Mouse (Mus musculus) bone marrow, adult 2 months (tissue): ENCODE results near the gene Gm44973. TPM values are rescaled to one million over a fixed set of nuclear protein-coding genes. Genes with fewer than 3 reads are reported as not detected.
"Not testable (repeated sequence)": the region's sequence is repeated elsewhere in the genome, so short reads cannot be mapped to it uniquely, and the experiment has no call there.

ENCODE experiments used
- H3K27ac ChIP-seq: fragments of 200-500 bp; 2 replicates; pipeline ENCODE4 v1.5.1; 2012; ENCODE audit warnings: low read depth, mild to moderate bottlenecking, control low read depth, inconsistent platforms, low read length; ENCODE audit not compliant: control insufficient read depth, poor library complexity, insufficient read depth
- H3K4me1 ChIP-seq: fragments of 200-500 bp; 2 replicates; pipeline ENCODE4 v1.6.1; 2011; ENCODE audit warnings: low read length; ENCODE audit not compliant: control insufficient read depth, insufficient read depth
- H3K4me3 ChIP-seq: fragments of 200-500 bp; replicated peaks from 2 replicates; pipeline ENCODE3; 2011; ENCODE audit warnings: mild to moderate bottlenecking, low read depth, low read length, control low read depth; ENCODE audit not compliant: control insufficient read depth
- CTCF ChIP-seq: fragments of 200-500 bp; IDR thresholded peaks from 2 replicates; pipeline ENCODE4 v1.5.1; 2011; ENCODE audit warnings: low read length, control low read depth; ENCODE audit not compliant: control insufficient read depth, insufficient read depth
- POLR2A ChIP-seq: fragments of 200-500 bp; IDR thresholded peaks from 2 replicates; pipeline ENCODE4 v1.6.1; 2011; ENCODE audit warnings: low read depth, mild to moderate bottlenecking, control low read depth, low read length, borderline replicate concordance; ENCODE audit not compliant: control insufficient read depth
- WGBS: fragments of 180-500 bp; shearing (Covaris S2); methylation state at CpG from one replicate; pipeline ENCODE4 v1.1.7; 2018; 5-methylcytosine and 5-hydroxymethylcytosine counted together
- polyA plus RNA-seq: library from polyadenylated mRNA; stranded (reverse); fragments of >200 nt; gene quantifications from 2 replicates; pipeline ENCODE4 v1.2.4, GENCODE M21; 2011; ENCODE audit warnings: low replicate concordance; ENCODE audit not compliant: missing spikeins, insufficient read depth, insufficient read length

The Gm44973 gene
- polyA plus RNA-seq, 1 experiment, result not detected

DNA sequence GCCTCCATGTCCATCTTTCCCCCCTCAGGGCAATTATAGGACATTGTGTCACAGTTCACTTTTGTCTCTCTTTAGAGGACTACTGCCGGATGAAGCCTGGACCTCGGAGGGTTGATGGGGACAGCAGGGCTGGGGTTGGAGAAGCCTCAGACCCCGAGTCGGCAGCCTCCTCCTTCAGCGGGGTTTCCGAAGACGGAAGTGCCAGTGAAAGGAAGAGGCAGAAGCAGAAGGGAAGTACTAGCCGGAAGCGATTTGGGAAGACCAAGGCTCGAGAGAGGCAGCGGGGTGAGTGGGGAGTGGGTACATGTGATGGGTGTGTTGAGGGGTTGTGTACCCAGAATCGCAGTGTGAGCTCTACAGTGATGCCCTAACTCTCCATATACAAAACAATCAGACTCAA, 44.1 kb downstream of the Gm44973 start:
- TF ChIP-seq CTCF, result no peak
- no peak for TF ChIP-seq POLR2A
- 82% methylated on average over 12 of the region's 12 CpGs for WGBS
- Histone ChIP-seq H3K27ac (no peak overlapping the region), H3K4me3 (no peak overlapping the region), H3K4me1 (no peaks in the 10 kb centered on the region; the same call in 1 of the 2 replicates)

DNA sequence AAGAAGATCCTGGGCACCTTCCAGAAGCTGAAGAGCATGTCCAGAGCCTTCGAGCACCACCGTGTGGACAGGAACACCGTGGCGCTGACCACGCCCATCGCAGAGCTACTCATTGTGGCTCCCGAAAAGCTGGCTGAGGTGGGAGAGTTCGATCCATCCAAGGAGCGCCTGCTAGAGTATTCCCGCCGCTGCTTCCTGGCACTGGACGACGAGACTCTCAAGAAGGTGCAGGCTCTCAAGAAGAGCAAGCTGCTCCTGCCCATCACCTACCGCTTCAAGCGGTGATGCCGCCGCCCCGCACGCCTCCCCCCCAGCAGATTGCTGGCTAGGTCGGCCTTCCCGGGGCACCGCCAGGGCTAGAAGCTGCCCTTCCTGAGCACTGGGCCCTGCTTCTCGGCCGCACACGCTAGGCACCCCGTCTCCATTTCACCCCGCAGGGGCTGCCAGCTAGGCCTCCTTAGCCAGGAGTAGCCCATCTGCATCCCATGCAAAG, 45.0 kb downstream of the Gm44973 start:
- peak overlapping the region; percentile 54 for H3K4me3 ChIP-seq
- 2% methylated on average over 27 of the region's 27 CpGs for WGBS
- 0 out of 2 replicates have a peak overlapping the region, but pooled peaks have one; percentile 8 for H3K27ac ChIP-seq
- no peaks in the 10 kb centered on the region; the same call in 1 of the 2 replicates for H3K4me1 ChIP-seq
- no peak for TF ChIP-seq POLR2A
- peak; percentile 91 for TF ChIP-seq CTCF

DNA sequence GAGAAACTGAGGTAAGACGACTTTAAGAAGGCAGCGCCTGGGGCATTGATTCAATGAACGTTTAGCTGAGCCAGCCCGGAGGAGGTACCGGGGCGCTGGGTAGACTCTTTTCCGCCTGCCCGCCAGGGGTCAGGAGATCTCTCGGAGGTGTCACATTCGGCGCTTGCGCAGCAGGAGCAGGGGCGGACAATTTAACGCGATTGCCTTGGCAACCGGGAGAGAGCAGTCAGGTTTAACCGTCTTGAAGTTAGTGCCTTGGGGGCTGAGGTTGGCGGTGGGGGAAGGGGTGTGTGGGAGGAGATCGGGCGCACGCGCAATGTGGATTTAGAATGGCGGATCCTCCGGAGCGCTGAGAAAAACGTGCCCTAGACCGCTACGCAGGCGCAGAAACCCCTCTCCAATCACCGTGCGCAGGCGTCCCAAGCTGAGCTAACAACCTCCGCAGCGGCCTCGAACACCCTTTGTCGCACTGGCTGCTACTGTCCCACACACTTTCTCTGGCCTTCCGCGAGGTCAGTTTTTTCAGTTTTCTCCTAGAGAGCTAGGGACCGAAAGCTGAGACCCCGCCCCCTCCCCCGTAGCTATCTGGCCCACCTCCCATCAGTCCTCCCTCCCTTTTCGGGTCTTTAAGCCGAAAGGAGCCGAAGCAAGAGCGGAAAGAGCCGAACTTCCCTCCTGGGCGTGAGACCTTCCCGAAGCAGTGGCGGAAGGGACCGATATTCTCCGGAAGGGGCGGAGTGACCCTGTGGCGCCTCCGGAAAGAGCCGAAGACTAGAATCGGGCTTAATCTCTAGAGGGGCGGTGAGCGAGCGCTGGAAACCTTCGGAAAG, 45.9 kb downstream of the Gm44973 start:
- H3K4me1 ChIP-seq, result no peaks in the 10 kb centered on the region; the same call in 1 of the 2 replicates
- H3K27ac ChIP-seq, result peak overlapping the region; percentile 98
- H3K4me3 ChIP-seq, result peak overlapping the region; percentile 91
- TF ChIP-seq CTCF (peak; percentile 78), POLR2A (peak; percentile 47; the same call in 1 of the 2 replicates)
- under 1% methylated on average over 60 of the region's 60 CpGs for WGBS

- TF ChIP-seq POLR2A, result peak; percentile 72; the same call in 1 of the 2 replicates
- no peak for TF ChIP-seq CTCF
- H3K4me1 ChIP-seq, result no peaks in the 10 kb centered on the region; the same call in 1 of the 2 replicates
- H3K27ac ChIP-seq, result peak within 1 kb of the TSS; percentile 98
- under 1% methylated on average over 63 of the region's 65 CpGs for WGBS
- peak within 1 kb of the TSS; percentile 91 for H3K4me3 ChIP-seq
These were observed 46.6 kb downstream of the Gm44973 start, which contains the start of gene U2af2 for GRCm38 (mm10) chr7:5061774-5062359. Gene U2af2, plus strand, starts transcription at chr7:5062143.

GRCm38 (mm10) chr7:5062360-5063001, 47.2 kb downstream of the Gm44973 start:
- peak overlapping the region; percentile 79 for H3K4me3 ChIP-seq
- TF ChIP-seq POLR2A (no peak), CTCF (no peak)
- WGBS, result 1% methylated on average over 51 of the region's 51 CpGs
- H3K27ac ChIP-seq, result peak overlapping the region; percentile 91
- no peaks in the 10 kb centered on the region; the same call in 1 of the 2 replicates for H3K4me1 ChIP-seq

GRCm38 (mm10) chr7:5064886-5065285, 49.6 kb downstream of the Gm44973 start:
- no peak overlapping the region for H3K4me3 ChIP-seq
- WGBS, result 88% methylated on average over 6 of the region's 6 CpGs
- H3K4me1 ChIP-seq, result no peaks in the 10 kb centered on the region; the same call in 1 of the 2 replicates

DNA sequence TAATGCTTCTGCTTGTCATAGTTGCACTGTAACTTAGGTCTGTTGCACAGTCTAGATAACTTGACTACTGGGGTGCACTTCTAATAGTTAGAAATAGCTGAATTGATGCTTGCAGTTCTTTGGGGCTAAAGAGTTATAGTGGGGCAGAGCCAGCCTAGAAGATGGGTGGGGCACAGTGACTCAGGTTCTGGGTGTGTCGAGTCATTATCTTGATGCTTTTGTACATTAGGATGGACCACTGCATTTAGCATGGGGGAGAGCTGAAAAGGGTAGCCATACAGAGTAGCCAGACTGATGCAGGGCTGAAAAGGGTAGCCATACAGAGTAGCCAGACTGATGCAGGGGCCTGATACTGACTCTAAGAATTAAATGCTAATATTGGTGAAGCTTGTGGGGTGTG, 58.3 kb downstream of the Gm44973 start:
- H3K4me1 ChIP-seq, result no peaks in the 10 kb centered on the region
- TF ChIP-seq CTCF (no peak), POLR2A (no peak)
- 42% methylated on average over 1 of the region's 1 CpGs for WGBS
- no peak overlapping the region for H3K27ac ChIP-seq
- no peak overlapping the region for H3K4me3 ChIP-seq

More at GRCm38 (mm10) chr7:5064886-5065285, 49.6 kb downstream of the Gm44973 start:
- TF ChIP-seq POLR2A (no peak), CTCF (no peak)
- H3K27ac ChIP-seq, result no peak overlapping the region

- no peak for TF ChIP-seq POLR2A
- no peak for TF ChIP-seq CTCF
- 92% methylated on average over 5 of the region's 5 CpGs for WGBS
- Histone ChIP-seq H3K4me1 (no peaks in the 10 kb centered on the region), H3K4me3 (no peak overlapping the region), H3K27ac (no peak overlapping the region)
These were observed 59.7 kb downstream of the Gm44973 start for GRCm38 (mm10) chr7:5074984-5075383.

DNA sequence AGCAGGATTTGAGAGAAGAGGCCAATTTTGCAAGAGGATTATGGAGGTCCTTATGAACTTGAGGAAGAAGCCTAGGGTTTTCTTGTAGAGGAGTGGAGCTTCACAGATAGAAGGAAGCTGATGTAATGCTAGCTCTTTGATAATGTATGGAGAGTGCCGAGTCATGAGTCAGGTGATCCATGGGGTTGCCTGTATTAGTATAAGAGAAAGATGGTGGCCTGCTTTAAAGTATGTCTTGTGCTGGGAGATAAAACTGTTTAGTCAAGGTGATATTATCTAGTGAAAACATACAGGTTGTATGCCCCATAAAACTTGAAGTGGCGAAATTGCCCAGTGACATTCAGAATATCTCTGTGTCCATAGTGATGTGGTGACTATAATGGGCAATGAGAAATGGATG, 61.6 kb downstream of the Gm44973 start:
- H3K4me1 ChIP-seq, result no peaks in the 10 kb centered on the region; the same call in 1 of the 2 replicates
- WGBS, result 58% methylated on average over 2 of the region's 2 CpGs
- no peak for TF ChIP-seq CTCF
- TF ChIP-seq POLR2A, result no peak
- H3K27ac ChIP-seq, result no peak overlapping the region
- no peak overlapping the region for H3K4me3 ChIP-seq

GRCm38 (mm10) chr7:5079365-5080009, 64.2 kb downstream of the Gm44973 start:
- not testable (repeated sequence) for H3K4me1 ChIP-seq
- peak overlapping the region; percentile 98 for H3K4me3 ChIP-seq
- peak overlapping the region; percentile 98 for H3K27ac ChIP-seq
- WGBS, result 43% methylated on average over 10 of the region's 13 CpGs
